Mouse (Mus musculus): ENCODE measurements around the gene Cdcp1.

GRCm38 (mm10) chr9:123148430-123148829 lies 67.4 kb downstream of the Cdcp1 start:
- no peak for TF ChIP-seq CTCF (IDR thresholded peaks at IDR 0.05; ENCODE audit: low read depth, low read length)
- TF ChIP-seq TAL1 (conservative IDR thresholded peaks at IDR 0.05; ENCODE audit: low read depth, low read length), result no peak
- TF ChIP-seq GATA1 (IDR thresholded peaks at IDR 0.05; ENCODE audit: borderline replicate concordance, low read length), result no peak
- TF ChIP-seq POLR2AphosphoS5 (IDR thresholded peaks at IDR 0.05; ENCODE audit: insufficient replicate concordance, low read depth, low read length), result no peak
- no peak for TF ChIP-seq GATA2 (IDR thresholded peaks at IDR 0.05; ENCODE audit: borderline replicate concordance, low read depth, low read length)

Measured in G1E (cell line).